Mouse (Mus musculus) bone marrow macrophage, adult 2 months (primary cell): Measurements from ENCODE around the gene Vmn1r68.

Experiments
- CTCF ChIP-seq: IDR thresholded peaks from 2 replicates; pipeline ENCODE4 v1.5.1; 2012; ENCODE audit warnings: low read depth, mild to moderate bottlenecking, low read length, moderate library complexity
- POLR2A ChIP-seq: IDR thresholded peaks from 2 replicates; pipeline ENCODE4 v1.6.1; 2012; ENCODE audit warnings: mild to moderate bottlenecking, low read depth, low read length, borderline replicate concordance

DNA sequence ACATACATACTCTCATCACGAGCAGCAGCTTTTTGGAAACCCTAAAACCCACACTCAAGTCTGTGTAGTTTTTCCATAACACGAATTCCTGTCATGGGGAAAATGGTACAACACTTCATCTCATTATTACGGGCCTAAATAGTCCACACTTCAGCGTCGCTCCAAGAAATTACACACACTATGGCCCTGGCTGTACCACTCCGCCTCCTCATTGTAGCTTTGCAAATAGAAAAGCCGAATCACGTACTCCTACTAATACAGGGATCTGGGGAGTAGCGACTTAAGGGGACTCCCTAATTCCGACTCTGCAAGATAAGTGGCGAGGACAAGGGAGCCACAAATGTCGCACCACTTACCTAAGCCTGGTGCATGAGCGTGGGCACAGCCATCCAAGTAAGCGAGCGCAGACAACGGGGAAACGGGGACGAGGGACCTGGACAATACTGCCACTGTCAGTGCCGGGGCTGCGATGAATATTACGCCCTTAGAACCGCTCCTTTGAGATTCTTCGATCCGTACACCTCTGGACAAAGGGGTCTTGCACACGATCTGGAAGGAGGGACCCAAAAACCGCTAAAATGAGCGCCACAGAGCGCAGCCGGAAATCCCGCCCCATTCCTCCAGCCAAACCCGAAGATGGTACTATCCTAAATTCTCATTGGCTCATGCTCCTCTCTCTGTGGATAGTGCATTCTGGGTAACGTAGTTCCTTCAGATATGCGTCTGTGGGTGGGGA, 63.3 kb downstream of the Vmn1r68 start, which contains the start of gene Zik1:
- no peak for TF ChIP-seq POLR2A
- TF ChIP-seq CTCF: no peak
